Mouse (Mus musculus) intestine, embryonic 16.5 days (tissue): ENCODE measurements at regions not wholly inside any gene's neighbourhood (a gene's known extent, or its start where the extent isn't known, plus 50 kb on each side); places are given as distances from the start of the nearest gene placed in this dataset.

Experiments used
- ATAC-seq: fragments of 200-750 bp; cut with Nextera tagmentation; 2 replicates; pipeline ENCODE4 v1.8.0; 2017; ENCODE audit warnings: moderate TSS enrichment, moderate library complexity
- H3K27ac ChIP-seq: fragments of 300-500 bp; sonication (generic); 2 replicates; pipeline ENCODE4 v1.5.1; 2014; ENCODE audit warnings: mild to moderate bottlenecking, low read length
- H3K27me3 ChIP-seq: fragments of 300-500 bp; sonication (generic); replicated peaks from 2 replicates; pipeline ENCODE4 v1.6.1; 2014; ENCODE audit warnings: low read length, control low read depth, mixed read lengths; ENCODE audit not compliant: control insufficient read depth, insufficient read depth
- H3K36me3 ChIP-seq: fragments of 300-500 bp; sonication (generic); 2 replicates; pipeline ENCODE4 v1.6.1; 2014; ENCODE audit warnings: low read length, control low read depth; ENCODE audit not compliant: control insufficient read depth, insufficient read depth
- H3K4me1 ChIP-seq: fragments of 300-500 bp; sonication (generic); 2 replicates; pipeline ENCODE4 v1.6.1; 2014; ENCODE audit warnings: low read length, control low read depth, mixed read lengths; ENCODE audit not compliant: control insufficient read depth, insufficient read depth
- H3K4me2 ChIP-seq: fragments of 300-500 bp; sonication (generic); 2 replicates; pipeline ENCODE4 v1.6.1; 2014; ENCODE audit warnings: low read depth, low read length, control low read depth
- H3K4me3 ChIP-seq: fragments of 300-500 bp; sonication (generic); 2 replicates; pipeline ENCODE4 v1.5.1; 2014; ENCODE audit warnings: mild to moderate bottlenecking, low read length
- H3K9ac ChIP-seq: fragments of 300-500 bp; sonication (generic); 2 replicates; pipeline ENCODE4 v1.6.1; 2014; ENCODE audit warnings: low read depth, low read length
- H3K9me3 ChIP-seq: fragments of 300-500 bp; sonication (generic); 2 replicates; pipeline ENCODE4 v1.6.1; 2016; ENCODE audit warnings: low read length, control low read depth; ENCODE audit not compliant: control insufficient read depth
- WGBS: fragments of 180-500 bp; shearing (Covaris S2); extraction: QIAGEN DNeasy Blood & Tissue Kit; methylation state at CpG from one replicate; pipeline ENCODE4 v1.1.7; 2014; 5-methylcytosine and 5-hydroxymethylcytosine counted together

GRCm38 (mm10) chr4:9033106-9033642 is 794.3 kb upstream of the Car8 start:
- Histone ChIP-seq H3K4me1 (peaks cover 6% of the 10 kb centered on the region; the same call in 1 of the 2 replicates), H3K36me3 (no peaks in the 10 kb centered on the region), H3K9me3 (no peaks in the 10 kb centered on the region), H3K4me2 (no peak overlapping the region), H3K27me3 (no peaks in the 10 kb centered on the region), H3K4me3 (no peak overlapping the region), H3K27ac (no peak overlapping the region), H3K9ac (no peak overlapping the region)
- WGBS: 85% methylated on average over 6 of the region's 6 CpGs
- no peak for ATAC-seq

GRCm38 (mm10) chr4:9031634-9032033 is 792.8 kb upstream of the Car8 start:
- no peak overlapping the region for H3K9ac ChIP-seq
- H3K4me1 ChIP-seq: peaks cover 9% of the 10 kb centered on the region; the same call in 1 of the 2 replicates
- WGBS: 61% methylated on average over 6 of the region's 6 CpGs
- no peak overlapping the region for H3K4me2 ChIP-seq
- H3K27ac ChIP-seq: no peak overlapping the region
- no peaks in the 10 kb centered on the region for H3K9me3 ChIP-seq
- H3K4me3 ChIP-seq: no peak overlapping the region
- ATAC-seq: no peak
- no peaks in the 10 kb centered on the region for H3K27me3 ChIP-seq
- no peaks in the 10 kb centered on the region for H3K36me3 ChIP-seq

- 28% methylated on average over 6 of the region's 6 CpGs for WGBS
- Histone ChIP-seq H3K4me3 (peak overlapping the region; percentile 50), H3K36me3 (no peaks in the 10 kb centered on the region), H3K9me3 (no peaks in the 10 kb centered on the region), H3K27ac (no peak overlapping the region), H3K9ac (no peak overlapping the region), H3K27me3 (no peaks in the 10 kb centered on the region), H3K4me1 (peaks cover 15% of the 10 kb centered on the region), H3K4me2 (peak overlapping the region; percentile 94)
- no peak for ATAC-seq
Measured at GRCm38 (mm10) chr4:9028946-9029345, 790.1 kb upstream of the Car8 start.

- no peak for ATAC-seq
- H3K36me3 ChIP-seq: no peaks in the 10 kb centered on the region
- peaks cover 15% of the 10 kb centered on the region for H3K4me1 ChIP-seq
- H3K4me3 ChIP-seq: peak overlapping the region; percentile 50
- no peaks in the 10 kb centered on the region for H3K9me3 ChIP-seq
- no peak overlapping the region; the same call in 1 of the 2 replicates for H3K27ac ChIP-seq
- no peaks in the 10 kb centered on the region for H3K27me3 ChIP-seq
- peak overlapping the region; percentile 94 for H3K4me2 ChIP-seq
- peak overlapping the region; percentile 65 for H3K9ac ChIP-seq
- WGBS: 2% methylated on average over 12 of the region's 12 CpGs
Measured at GRCm38 (mm10) chr4:9028475-9028874, 789.6 kb upstream of the Car8 start.

GRCm38 (mm10) chr4:9027798-9028404 is 789.1 kb upstream of the Car8 start:
- no peak overlapping the region for H3K27ac ChIP-seq
- no peaks in the 10 kb centered on the region for H3K36me3 ChIP-seq
- H3K27me3 ChIP-seq: no peaks in the 10 kb centered on the region
- under 1% methylated on average over 30 of the region's 30 CpGs for WGBS
- peak; percentile 91 for ATAC-seq
- peak overlapping the region; percentile 65 for H3K9ac ChIP-seq
- H3K4me1 ChIP-seq: peaks cover 15% of the 10 kb centered on the region
- H3K4me3 ChIP-seq: peak overlapping the region; percentile 50
- H3K4me2 ChIP-seq: peak overlapping the region; percentile 94
- no peaks in the 10 kb centered on the region for H3K9me3 ChIP-seq

- H3K9me3 ChIP-seq: no peaks in the 10 kb centered on the region
- WGBS: 6% methylated on average over 7 of the region's 7 CpGs
Measured at GRCm38 (mm10) chr4:9027383-9027782, 788.5 kb upstream of the Car8 start.

GRCm38 (mm10) chr4:9026841-9027240 is 788.0 kb upstream of the Car8 start:
- Histone ChIP-seq H3K27ac (0 out of 2 replicates have a peak overlapping the region, but pooled peaks have one; percentile 68), H3K4me2 (no peak overlapping the region), H3K27me3 (no peaks in the 10 kb centered on the region), H3K4me1 (peaks cover 15% of the 10 kb centered on the region), H3K9ac (no peak overlapping the region), H3K9me3 (no peaks in the 10 kb centered on the region), H3K4me3 (no peak overlapping the region), H3K36me3 (no peaks in the 10 kb centered on the region)
- no peak for ATAC-seq
- 69% methylated on average over 16 of the region's 16 CpGs for WGBS

More at GRCm38 (mm10) chr4:9027383-9027782, 788.5 kb upstream of the Car8 start:
- peak overlapping the region; percentile 94; the same call in 1 of the 2 replicates for H3K4me2 ChIP-seq
- no peaks in the 10 kb centered on the region for H3K27me3 ChIP-seq
- peak; percentile 80 for ATAC-seq
- H3K27ac ChIP-seq: peak overlapping the region; percentile 68
- H3K9ac ChIP-seq: no peak overlapping the region
- H3K4me1 ChIP-seq: peaks cover 15% of the 10 kb centered on the region
- peak overlapping the region; percentile 8 for H3K4me3 ChIP-seq
- no peaks in the 10 kb centered on the region for H3K36me3 ChIP-seq

GRCm38 (mm10) chr4:9025821-9026470 is 787.1 kb upstream of the Car8 start:
- H3K9ac ChIP-seq: no peak overlapping the region
- ATAC-seq: peak; percentile 77
- peaks cover 15% of the 10 kb centered on the region for H3K4me1 ChIP-seq
- H3K27me3 ChIP-seq: no peaks in the 10 kb centered on the region
- no peaks in the 10 kb centered on the region for H3K9me3 ChIP-seq
- H3K4me2 ChIP-seq: no peak overlapping the region
- H3K4me3 ChIP-seq: no peak overlapping the region
- WGBS: 63% methylated on average over 8 of the region's 8 CpGs
- no peaks in the 10 kb centered on the region for H3K36me3 ChIP-seq
- peak overlapping the region; percentile 72 for H3K27ac ChIP-seq

- Histone ChIP-seq H3K9ac (no peak overlapping the region), H3K4me3 (no peak overlapping the region), H3K4me2 (no peak overlapping the region), H3K27me3 (no peaks in the 10 kb centered on the region), H3K36me3 (no peaks in the 10 kb centered on the region), H3K9me3 (no peaks in the 10 kb centered on the region), H3K4me1 (peaks cover 15% of the 10 kb centered on the region), H3K27ac (no peak overlapping the region)
- WGBS: 75% methylated on average over 6 of the region's 6 CpGs
- no peak for ATAC-seq
Measured at GRCm38 (mm10) chr4:9024216-9024925, 785.5 kb upstream of the Car8 start.
